Mouse (Mus musculus): ENCODE results near the gene AI837181. TPM values are rescaled to one million over a fixed set of nuclear protein-coding genes. Genes with fewer than 3 reads are reported as not detected.
A peak's percentile ranks its signal among the peaks of the same experiment; 100 is the strongest.

The AI837181 gene
- total and polyA plus RNA-seq, 3 experiments = 32.9 to 59.5 (median 32.9) TPM

DNA sequence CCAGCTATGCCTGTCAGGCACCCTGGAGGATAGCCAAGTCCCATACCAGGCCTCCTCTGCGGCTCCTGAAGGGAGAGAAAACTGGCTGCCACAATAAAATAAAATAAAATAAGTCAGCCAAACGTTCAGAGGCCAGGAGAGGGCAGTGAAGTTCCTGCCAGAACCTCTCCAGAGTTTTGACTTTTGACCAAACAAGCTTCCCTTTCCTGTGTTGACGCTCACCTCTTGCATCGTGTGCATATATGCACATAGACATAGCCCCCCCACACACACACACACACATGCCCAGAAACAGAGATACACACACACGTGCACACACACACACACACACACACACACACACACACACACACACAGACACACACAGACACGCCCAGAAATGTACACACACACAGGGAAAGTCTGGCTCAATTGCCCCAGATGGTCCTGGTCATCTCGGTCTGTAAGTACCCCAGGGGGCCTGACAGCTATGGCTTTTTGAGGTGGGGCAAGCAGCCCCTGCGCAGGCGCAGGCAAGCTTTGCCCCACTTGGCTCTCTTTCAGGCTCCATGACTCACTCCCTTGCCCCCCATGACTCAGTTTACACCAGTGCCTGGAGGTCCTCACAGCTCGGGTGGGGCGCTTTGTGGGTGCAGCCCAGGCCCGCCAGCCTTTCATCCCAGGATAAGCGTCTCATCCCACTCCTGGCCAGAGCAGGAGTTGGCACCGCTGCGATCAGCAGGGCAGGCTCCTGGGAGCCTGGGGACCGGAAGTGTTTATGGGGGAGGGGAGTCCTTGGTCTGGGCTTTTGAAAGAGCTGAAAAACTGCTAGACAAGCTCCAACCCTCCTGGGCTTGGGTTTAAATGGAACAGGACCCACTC is 8.3 kb downstream of the AI837181 start:
- Histone ChIP-seq H3K36me3 (ENCODE audit: control insufficient read depth, insufficient read depth, low read length) (no peaks in the 10 kb centered on the region), H3K4me1 (ENCODE audit: control insufficient read depth, insufficient read depth, low read length) (peaks cover 7% of the 10 kb centered on the region), H3K27ac (peak overlapping the region; percentile 63), H3K4me3 (peak overlapping the region; percentile 48), H3K27me3 (ENCODE audit: control insufficient read depth, insufficient read depth, low read length) (no peaks in the 10 kb centered on the region), H3K9ac (ENCODE audit: low read depth, low read length) (peak overlapping the region; percentile 50), H3K79me2 (replicated peaks; ENCODE audit: control insufficient read depth, insufficient read depth, low read length) (no peaks in the 10 kb centered on the region)
- TF ChIP-seq POLR2A (IDR thresholded peaks at IDR 0.05; ENCODE audit: insufficient read depth, low read depth, low read length) (no peak), EP300 (IDR thresholded peaks at IDR 0.05; ENCODE audit: insufficient read depth, low read depth, low read length) (peak; percentile 55; the same call in 1 of the 2 replicates), CTCF (IDR thresholded peaks at IDR 0.05) (peak; percentile 74)
- 3% methylated on average over 16 of the region's 16 CpGs for WGBS
- DNase-seq = peak; percentile 70 to 71
- intact Hi-C loops (cut with DNase I) = loop anchor here (2.0 kb wide), 2 partner anchors 22 to 54 kb away; no protein-coding TSS in a partner anchor

- no peak overlapping the region for H3K9ac ChIP-seq (ENCODE audit: low read depth, low read length)
- WGBS = 36% methylated on average over 7 of the region's 7 CpGs
- intact Hi-C loops (cut with DNase I) = loop anchor here (2.0 kb wide), 2 partner anchors 21 to 53 kb away; no protein-coding TSS in a partner anchor
- no peaks in the 10 kb centered on the region for H3K36me3 ChIP-seq (ENCODE audit: control insufficient read depth, insufficient read depth, low read length)
- H3K4me3 ChIP-seq = no peak overlapping the region
- peaks cover 7% of the 10 kb centered on the region for H3K4me1 ChIP-seq (ENCODE audit: control insufficient read depth, insufficient read depth, low read length)
- no peaks in the 10 kb centered on the region for H3K27me3 ChIP-seq (ENCODE audit: control insufficient read depth, insufficient read depth, low read length)
- H3K79me2 ChIP-seq (replicated peaks; ENCODE audit: control insufficient read depth, insufficient read depth, low read length) = no peaks in the 10 kb centered on the region
- DNase-seq = no peak
- peak overlapping the region; percentile 63 for H3K27ac ChIP-seq
- TF ChIP-seq EP300 (IDR thresholded peaks at IDR 0.05; ENCODE audit: insufficient read depth, low read depth, low read length) (no peak), POLR2A (IDR thresholded peaks at IDR 0.05; ENCODE audit: insufficient read depth, low read depth, low read length) (no peak)
Measured at GRCm38 (mm10) chr19:5433951-5434350, 9.0 kb downstream of the AI837181 start.

GRCm38 (mm10) chr19:5444371-5444908 is 19.5 kb downstream of the AI837181 start:
- H3K27me3 ChIP-seq (ENCODE audit: control insufficient read depth, insufficient read depth, low read length) = peaks cover 6% of the 10 kb centered on the region; the same call in 1 of the 2 replicates

DNA sequence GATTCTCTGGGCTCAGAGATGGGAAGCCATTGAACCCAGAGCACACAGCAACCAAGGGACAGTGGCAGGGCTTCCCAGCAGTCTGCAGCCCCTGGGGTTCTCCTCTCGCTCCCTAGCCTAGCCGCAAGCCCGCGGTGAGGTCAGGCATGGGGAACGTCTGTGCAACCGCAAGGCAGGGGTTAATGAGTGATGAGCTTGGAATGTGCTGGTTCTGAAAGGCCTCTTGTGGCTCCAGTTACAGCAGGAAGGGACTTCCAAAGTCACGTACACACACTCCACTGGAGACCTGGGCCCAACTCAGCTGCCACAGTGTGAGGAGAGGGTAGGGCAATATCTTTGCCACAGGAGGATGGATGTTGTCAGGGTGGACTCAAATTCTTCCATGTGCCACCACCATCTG is 20.0 kb downstream of the AI837181 start:
- WGBS = 47% methylated on average over 7 of the region's 7 CpGs
- Histone ChIP-seq H3K36me3 (ENCODE audit: control insufficient read depth, insufficient read depth, low read length) (no peaks in the 10 kb centered on the region), H3K9ac (ENCODE audit: low read depth, low read length) (no peak overlapping the region), H3K79me2 (replicated peaks; ENCODE audit: control insufficient read depth, insufficient read depth, low read length) (no peaks in the 10 kb centered on the region), H3K27ac (no peak overlapping the region), H3K4me3 (no peak overlapping the region), H3K4me1 (ENCODE audit: control insufficient read depth, insufficient read depth, low read length) (peaks cover 2% of the 10 kb centered on the region), H3K27me3 (ENCODE audit: control insufficient read depth, insufficient read depth, low read length) (peaks cover 6% of the 10 kb centered on the region; the same call in 1 of the 2 replicates)
- intact Hi-C loops (cut with DNase I) = no loop called here
- no peak for DNase-seq
- no peak for TF ChIP-seq EP300 (IDR thresholded peaks at IDR 0.05; ENCODE audit: insufficient read depth, low read depth, low read length)
- no peak for TF ChIP-seq POLR2A (IDR thresholded peaks at IDR 0.05; ENCODE audit: insufficient read depth, low read depth, low read length)
- no peak for TF ChIP-seq CTCF (IDR thresholded peaks at IDR 0.05)

More at GRCm38 (mm10) chr19:5444371-5444908, 19.5 kb downstream of the AI837181 start:
- no peak for TF ChIP-seq POLR2A (IDR thresholded peaks at IDR 0.05; ENCODE audit: insufficient read depth, low read depth, low read length)
- no peak for TF ChIP-seq CTCF (IDR thresholded peaks at IDR 0.05)
- no peak for TF ChIP-seq EP300 (IDR thresholded peaks at IDR 0.05; ENCODE audit: insufficient read depth, low read depth, low read length)
- Histone ChIP-seq H3K36me3 (ENCODE audit: control insufficient read depth, insufficient read depth, low read length) (no peaks in the 10 kb centered on the region), H3K79me2 (replicated peaks; ENCODE audit: control insufficient read depth, insufficient read depth, low read length) (no peaks in the 10 kb centered on the region), H3K4me3 (no peak overlapping the region), H3K27ac (no peak overlapping the region), H3K4me1 (ENCODE audit: control insufficient read depth, insufficient read depth, low read length) (peaks cover 2% of the 10 kb centered on the region), H3K9ac (ENCODE audit: low read depth, low read length) (no peak overlapping the region)
- DNase-seq = no peak
- intact Hi-C loops (cut with DNase I) = no loop called here
- WGBS = 70% methylated on average over 9 of the region's 9 CpGs

- no peak overlapping the region for H3K27ac ChIP-seq
- no peak overlapping the region for H3K4me3 ChIP-seq
- 91% methylated on average over 5 of the region's 5 CpGs for WGBS
- H3K4me1 ChIP-seq (ENCODE audit: control insufficient read depth, insufficient read depth, low read length) = peaks cover 2% of the 10 kb centered on the region
- H3K79me2 ChIP-seq (replicated peaks; ENCODE audit: control insufficient read depth, insufficient read depth, low read length) = no peaks in the 10 kb centered on the region
- no peak overlapping the region for H3K9ac ChIP-seq (ENCODE audit: low read depth, low read length)
- H3K36me3 ChIP-seq (ENCODE audit: control insufficient read depth, insufficient read depth, low read length) = no peaks in the 10 kb centered on the region
- TF ChIP-seq EP300 (IDR thresholded peaks at IDR 0.05; ENCODE audit: insufficient read depth, low read depth, low read length) = no peak
- no peak for TF ChIP-seq CTCF (IDR thresholded peaks at IDR 0.05)
- TF ChIP-seq POLR2A (IDR thresholded peaks at IDR 0.05; ENCODE audit: insufficient read depth, low read depth, low read length) = no peak
- DNase-seq = no peak
- peaks cover 6% of the 10 kb centered on the region; the same call in 1 of the 2 replicates for H3K27me3 ChIP-seq (ENCODE audit: control insufficient read depth, insufficient read depth, low read length)
- intact Hi-C loops (cut with DNase I) = no loop called here
Measured at GRCm38 (mm10) chr19:5445747-5446146, 20.8 kb downstream of the AI837181 start.
